Mouse (Mus musculus) heart, postnatal 10 days (tissue): ENCODE results near the gene Rims1. TPM values are rescaled to one million over a fixed set of nuclear protein-coding genes. Genes with fewer than 3 reads are reported as not detected.
A peak's percentile ranks its signal among the peaks of the same experiment; 100 is the strongest.

Experiments
- DNase-seq, 2 experiments: peaks; one replicate each; pipeline ENCODE4 v3.0.0; 2021
- intact Hi-C: fragments of 180-260 bp; cut with DNase I; formaldehyde crosslinking; loops from one replicate; pipeline ENCODE4 v1.15.1; 2025
- total RNA-seq, 2 experiments: library from RNA; stranded (reverse); gene quantifications; 2 replicates each; pipeline ENCODE4 v1.2.3; 2021

The Rims1 gene
- total RNA-seq, 2 experiments from 2014 or later, result 0.24 to 0.25 TPM

DNA sequence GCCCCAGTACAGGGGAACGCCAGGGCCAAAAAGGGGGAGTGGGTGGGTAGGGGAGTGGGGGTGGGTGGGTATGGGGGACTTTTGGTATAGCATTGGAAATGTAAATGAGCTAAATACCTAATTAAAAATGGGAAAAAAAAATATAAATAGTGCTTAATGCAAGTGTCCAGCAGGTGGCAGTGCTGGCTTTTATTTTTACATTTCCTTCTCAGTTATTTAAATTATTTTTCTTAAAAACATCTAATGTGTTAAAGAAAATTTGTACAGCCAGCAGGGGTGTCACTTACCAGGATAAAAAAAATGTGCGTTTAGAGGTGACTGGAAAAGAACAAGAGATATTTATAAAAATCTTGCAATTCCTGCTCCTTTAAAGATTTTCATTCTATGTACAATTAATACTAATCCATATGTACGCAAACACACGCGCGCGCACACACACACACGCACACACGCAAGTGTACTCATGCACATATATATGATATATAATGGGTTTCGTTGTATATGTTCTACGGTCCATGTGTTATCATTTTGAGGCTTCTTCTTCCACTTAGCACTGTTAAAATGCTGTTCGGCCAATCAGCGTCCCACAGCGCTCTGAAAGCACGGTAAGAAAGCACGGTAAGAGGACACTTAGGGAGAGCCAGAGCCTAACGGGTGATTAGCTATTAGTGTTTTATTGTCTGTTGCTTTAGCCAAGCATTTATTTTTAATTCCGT is 201.3 kb downstream of the Rims1 start:
- intact Hi-C loops, result loop anchor here (1.0 to 10.0 kb wide), 3 partner anchors 536 to 893 kb away; no protein-coding TSS in a partner anchor
- DNase-seq, result peak; percentile 11 to 25

DNA sequence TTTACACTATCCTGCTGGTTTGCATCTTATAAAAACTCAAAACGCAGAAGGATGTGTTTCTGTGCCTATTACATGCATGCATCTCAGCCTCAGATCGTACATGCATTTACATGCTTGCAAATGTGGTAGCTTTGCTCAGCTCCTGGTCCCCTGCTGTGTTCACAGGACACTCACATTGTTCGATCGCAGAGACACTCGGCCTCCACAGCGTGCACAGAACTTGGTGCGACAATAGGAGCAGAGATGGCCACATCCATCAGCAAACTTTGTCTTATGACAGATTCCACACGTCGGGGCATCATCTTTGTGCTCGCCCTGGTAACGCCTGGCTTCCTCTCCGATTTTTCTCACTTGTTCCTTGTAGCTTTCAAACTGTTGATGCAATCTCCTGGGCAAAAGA is 209.6 kb downstream of the Rims1 start:
- no peak for DNase-seq
- intact Hi-C loops, result no loop called here

DNA sequence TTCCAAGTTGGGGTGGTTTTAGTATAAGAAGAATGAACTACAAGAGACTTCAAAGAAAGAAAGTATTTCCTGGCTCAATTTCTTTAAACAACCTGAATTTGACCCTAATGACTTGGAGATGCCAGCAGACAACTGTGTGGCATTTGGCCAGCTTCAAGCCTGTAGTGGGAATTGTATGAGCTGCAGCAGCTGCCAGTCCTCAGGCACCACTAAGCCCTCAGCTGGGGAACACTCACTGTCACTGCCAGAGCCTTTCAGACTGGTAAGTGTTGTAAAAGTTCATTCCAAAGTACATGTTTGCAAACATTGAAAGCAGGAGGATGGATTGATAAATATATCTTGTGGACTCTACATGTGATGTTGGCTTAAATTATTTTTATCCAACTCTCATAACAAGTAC is 211.0 kb downstream of the Rims1 start:
- DNase-seq, result no peak
- intact Hi-C loops, result no loop called here

DNA sequence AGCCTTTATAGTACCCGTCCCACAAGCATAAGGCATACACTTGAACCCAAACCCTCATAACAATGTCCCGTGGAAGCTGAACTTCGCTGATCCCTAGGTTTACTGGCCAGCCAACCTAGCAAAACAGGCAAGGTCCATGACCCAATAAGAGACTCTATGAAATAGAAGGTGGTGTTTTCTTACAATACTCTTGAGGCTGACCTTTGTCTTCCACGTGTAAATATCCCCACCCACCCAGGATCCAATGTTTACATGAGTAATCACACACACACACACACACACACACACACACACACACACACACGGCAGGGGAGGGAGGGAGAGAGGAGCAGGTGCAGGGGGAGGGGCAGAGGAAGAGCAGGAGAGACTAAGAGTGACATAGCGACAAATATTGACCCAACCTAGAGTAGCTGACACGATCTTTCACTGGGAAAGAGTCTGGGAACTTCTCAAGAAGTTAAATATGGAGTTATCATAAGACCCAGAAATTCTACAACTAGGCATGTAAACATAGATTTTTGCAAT is 217.9 kb downstream of the Rims1 start:
- intact Hi-C loops, result no loop called here
- DNase-seq, result no peak

DNA sequence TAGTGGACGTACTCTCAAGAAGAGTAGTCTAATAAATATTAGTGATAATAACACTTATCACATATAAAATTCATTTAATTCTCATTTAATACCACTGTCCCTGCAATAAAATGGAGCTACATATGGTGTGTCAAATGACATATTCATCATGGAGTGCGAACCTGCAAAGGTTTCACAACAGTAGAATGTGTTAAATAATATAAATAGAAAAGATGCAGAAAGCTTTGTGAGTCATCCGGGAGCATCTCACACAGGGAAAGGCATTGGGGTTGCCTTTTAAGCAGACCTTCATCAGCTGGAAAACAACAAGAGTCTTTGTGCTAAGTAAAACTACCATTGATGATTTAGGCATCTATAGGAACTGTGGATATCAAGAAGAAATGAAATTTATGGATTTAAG is 220.2 kb downstream of the Rims1 start:
- intact Hi-C loops, result no loop called here
- no peak for DNase-seq

DNA sequence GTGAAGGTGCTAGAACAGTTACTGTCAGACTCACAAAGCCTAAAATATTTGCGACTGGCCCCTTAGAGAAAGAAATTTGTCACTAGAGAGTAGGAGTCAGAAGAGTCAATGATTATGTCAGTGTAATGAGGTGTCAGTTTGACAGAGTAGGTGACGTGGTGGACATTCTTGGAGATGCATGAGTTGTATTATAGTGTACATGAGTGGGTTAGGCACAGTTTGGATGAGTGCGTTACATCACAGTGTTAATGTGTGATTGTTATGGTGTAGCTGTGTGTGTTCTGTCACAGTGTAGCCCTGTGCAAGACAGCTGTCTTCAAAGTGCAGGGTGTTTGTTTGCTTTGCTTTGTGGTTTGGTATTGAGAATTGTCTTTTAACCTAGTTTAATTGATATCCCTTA is 226.3 kb downstream of the Rims1 start:
- no peak for DNase-seq
- intact Hi-C loops, result no loop called here

DNA sequence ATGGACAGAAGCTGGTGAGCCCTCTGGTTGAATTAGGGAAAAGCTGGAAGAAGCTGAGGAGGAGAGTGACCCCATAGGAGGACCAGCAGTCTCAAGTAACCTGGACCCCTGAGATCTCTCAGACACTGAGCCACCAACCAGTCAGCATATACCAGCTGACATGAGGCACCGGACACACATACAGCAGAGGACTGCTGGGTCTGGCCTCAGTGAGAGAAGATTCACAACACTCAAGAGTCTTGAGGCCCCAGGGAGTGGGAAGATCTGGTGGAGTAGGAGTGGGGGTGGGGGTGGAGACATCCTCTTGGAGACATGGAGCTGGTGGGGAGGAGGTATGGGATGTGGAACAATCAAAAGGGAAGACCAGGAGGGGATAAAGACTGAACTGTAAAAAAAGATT is 233.1 kb downstream of the Rims1 start:
- DNase-seq, result no peak
- intact Hi-C loops, result no loop called here

DNA sequence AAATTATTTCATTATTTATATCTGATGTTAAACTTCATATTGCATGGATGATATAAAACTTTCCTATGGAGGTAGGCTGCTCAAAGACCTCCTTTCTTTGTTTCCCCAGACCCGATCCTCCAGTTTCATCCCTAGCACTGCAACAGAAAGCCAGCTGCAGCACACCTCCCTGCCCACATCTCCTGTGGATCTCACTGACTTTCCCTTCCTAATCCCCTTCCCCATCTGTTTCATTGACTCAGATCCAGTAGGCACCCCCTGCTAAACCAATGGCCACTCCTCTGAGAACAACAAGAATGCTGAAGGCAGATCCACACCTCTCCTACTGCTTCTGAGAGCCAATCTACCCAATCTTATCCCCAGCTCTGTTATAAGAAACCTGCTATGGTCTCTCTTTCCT is 259.5 kb downstream of the Rims1 start:
- no peak for DNase-seq
- intact Hi-C loops, result no loop called here

DNA sequence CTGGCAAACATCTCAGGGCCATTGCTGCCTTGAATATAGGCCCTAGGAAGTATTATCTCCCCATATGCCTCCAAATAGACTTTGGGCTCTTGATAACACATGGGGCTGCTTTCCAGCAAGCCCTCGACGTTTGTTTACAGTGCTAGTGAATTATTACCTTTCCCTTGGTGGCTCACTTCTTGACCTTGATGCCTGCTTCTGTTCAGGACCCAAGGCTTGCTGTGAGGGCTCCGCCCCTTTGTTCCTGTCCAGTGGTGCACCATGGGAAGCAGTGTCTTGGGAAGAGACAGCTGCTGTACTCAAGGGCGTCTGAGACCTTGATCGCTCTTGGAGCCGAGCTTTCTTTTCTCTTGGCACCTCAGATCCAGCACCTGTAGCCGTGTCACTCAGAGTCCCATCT is 267.7 kb downstream of the Rims1 start:
- DNase-seq, result no peak

DNA sequence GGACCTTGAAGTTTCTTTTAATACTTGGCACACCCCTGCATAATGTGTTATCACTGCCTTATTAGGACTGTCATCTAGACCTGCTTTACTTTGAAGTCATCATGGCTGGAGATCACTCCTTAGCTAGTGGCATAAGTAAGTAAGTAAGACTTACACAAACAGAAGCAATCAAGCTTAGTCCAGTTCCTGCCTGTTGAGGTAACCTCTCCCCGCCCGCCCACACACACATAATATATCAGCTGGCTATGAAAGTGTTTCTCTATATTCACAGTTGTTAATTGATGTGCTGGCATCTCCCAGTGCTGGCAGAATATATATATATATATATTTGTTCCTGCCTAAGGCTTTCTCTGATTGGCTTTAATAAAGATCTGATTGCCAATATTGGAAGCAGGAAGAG is 269.0 kb downstream of the Rims1 start:
- intact Hi-C loops, result no loop called here
- no peak for DNase-seq

More for the DNA sequence above, 267.7 kb downstream of the Rims1 start:
- intact Hi-C loops, result no loop called here

DNA sequence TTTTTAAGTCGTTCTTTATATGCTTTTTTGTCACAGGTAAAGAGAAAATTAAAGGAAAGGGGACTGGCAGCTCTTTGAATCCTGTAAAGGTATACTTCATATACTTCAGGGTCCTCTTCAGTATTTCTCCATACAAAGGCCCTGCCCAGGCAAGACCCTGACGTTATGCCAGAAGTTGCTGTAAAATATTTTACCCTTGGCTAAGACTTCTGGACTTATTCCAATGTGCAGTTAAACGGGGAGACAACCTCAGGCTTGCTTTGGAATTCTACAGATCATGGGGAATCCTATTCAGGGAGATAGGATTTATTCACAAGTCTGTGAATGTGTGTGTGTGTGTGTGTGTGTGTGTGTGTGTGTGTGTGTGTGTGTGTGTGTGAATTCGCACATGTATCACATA is 270.7 kb downstream of the Rims1 start:
- intact Hi-C loops, result no loop called here
- no peak for DNase-seq

DNA sequence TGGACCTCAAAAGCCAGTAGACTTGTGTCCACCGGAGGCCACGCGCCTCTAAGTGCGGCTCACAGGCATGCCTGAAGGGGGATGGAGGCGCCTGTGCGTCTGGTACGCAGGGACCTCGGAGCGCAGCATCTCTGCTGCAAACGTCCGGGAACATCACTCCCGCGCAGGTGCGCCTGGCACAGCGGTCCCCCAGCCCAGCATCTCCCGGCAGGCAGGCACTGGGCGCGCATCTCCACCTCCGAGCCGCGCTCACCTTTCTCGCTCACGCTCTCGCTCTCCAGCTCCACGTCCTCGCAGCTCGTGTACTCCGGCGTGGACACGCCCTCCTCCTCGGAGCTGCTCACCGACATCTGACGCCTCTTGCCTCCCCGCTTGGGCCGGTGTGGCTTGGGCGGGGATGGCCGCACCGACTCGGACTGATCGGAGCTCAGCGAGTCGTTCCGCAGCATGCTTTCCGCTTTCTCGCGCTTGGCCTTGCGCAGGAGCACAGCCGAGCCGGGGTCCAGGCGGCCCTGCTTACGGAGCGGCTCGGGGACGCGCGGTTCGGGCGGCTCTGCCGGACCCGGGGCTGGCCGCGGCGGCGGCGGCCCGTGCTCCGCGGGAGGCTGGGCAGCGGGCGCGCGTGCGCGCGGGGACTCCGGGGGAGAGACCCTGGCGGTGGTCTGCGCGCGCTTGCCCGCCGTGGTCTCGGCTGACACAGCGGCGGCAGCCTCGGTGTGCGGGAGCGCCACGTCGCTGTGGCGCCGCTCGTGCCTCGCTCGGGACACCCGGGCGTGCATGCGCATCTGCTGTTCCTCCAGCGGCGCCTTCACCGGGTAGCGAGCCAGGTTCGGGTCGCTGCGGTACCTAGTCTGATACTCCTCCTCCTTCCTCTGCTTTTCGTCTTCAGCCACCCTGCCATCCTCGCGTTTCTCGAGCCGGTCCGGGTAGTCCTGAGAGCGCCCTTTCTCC is 272.4 kb downstream of the Rims1 start:
- DNase-seq, result peak; percentile 4 to 9
- intact Hi-C loops, result no loop called here

DNA sequence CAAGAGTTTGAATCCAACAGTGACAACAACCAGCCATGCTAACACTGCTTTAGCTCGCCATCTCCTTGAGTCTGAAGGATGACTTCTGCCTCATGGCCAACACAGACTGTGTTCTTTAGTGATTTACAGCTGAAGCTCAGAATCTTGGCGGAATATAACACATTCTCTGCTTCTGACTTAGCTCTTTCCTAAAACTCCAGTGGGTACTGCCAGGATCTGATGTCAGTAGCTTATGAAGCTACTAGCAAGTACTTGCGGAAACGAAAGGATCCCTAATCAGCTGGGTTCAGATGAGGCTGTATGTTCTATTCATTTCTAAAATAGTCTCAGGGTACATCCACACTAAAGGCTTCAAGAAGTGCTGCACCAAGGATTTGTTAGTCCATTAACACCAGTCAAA is 290.7 kb downstream of the Rims1 start:
- DNase-seq, result no peak
- intact Hi-C loops, result no loop called here

DNA sequence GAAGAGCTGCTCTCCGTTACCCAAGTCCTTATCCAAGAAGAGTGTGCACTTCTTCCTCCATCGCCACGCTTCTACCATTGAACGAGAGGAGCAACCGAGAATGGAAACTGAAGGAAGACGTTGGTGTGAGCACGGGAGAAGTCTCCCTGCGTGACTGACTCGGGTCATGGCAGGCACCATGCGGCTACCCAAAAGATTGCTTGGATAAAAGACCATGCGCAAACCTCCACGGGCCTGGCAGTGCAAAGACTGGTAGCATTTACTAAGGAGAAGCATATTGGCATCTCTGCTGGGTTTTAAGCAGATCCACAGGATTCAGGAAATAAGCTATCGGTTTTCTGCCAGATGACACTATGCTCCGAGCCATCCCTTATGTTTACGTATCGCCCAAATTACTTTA is 293.4 kb downstream of the Rims1 start:
- DNase-seq, result no peak
- intact Hi-C loops, result no loop called here

DNA sequence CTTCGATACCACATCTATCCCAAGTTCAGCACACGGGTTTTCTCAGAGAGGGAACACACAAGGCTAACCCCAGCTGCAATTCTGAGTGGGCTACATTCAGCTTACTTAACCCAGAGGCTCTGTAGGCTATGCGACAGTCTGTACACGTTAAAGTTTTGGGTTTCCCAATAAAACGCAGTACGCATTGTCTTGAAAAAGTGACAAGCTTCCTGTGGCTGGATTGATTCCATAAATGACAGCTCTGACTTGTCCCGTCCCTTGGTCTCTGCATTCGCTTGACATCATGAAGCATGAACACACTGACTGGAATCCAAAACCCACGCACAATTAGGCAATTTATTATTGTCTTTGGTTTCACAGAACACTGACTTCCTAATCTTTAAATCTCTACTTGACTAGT is 294.2 kb downstream of the Rims1 start:
- intact Hi-C loops, result no loop called here
- no peak for DNase-seq

DNA sequence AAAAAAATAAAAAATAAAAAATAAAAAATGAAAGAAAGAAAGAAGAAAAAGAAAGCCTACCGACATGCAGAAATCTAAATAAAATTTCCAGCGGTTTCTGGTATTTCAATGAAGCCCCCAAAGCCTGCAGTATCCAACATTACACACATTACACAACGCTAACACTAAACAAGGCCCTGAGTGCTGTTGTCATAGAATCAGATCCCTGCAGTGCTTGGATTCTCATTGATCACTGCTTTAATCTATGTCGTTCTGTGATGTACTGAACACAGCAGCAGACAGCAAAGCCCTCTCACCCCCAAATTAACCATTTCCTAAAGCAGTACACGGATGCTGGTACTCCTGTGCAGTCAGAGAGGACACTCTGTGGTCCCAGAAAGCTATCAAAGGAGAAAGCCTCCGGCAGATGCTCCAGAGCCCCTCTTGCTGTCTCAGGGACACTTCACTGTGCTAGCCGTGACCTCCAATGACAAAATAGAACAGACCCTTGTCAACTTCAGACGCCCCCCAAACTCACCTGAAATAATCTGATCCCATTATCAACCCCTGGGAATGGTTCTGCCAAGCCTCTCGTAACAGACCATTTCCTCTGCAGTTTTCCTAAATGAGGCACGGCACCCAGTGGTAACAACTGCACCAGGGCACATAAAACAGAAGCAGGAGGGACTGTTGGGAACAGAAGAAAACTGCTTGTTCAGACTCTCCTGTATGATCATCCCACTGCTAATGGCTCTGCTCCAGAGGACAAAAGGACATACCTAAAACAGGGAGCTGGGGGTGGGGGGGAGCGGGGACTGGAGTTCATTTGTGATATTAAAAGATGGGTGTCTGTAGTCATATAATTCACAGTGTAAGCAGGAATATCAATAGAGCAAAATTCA is 296.8 kb downstream of the Rims1 start:
- DNase-seq, result no peak
- intact Hi-C loops, result no loop called here

DNA sequence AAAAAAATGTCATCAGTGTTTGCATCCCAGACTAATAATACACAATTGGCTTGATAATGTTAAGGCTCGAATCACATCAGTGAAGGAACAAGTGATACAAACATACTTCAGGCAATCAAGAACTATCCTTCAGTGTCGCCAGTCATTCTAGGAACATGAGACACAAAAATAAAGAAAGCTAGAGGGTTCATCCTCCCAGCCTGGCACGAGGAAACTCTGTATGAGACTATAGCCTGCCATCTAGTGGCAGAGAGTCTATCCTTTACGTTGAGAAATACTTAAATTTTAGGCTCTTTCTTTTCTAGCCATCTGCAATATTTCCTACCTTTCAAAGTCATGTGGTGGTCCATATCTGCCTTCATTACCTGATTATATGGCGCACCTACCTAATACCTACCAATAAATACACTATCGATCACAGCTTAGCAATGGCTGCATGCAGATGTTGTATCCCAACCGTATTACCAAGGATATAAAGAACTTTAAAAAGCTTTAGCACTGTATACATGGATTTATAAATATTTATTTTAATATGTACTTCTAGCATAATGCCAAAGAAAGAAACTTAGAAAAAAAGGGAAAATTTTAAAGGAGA is 318.4 kb downstream of the Rims1 start:
- DNase-seq, result peak; percentile 6 to 24
- intact Hi-C loops, result no loop called here

DNA sequence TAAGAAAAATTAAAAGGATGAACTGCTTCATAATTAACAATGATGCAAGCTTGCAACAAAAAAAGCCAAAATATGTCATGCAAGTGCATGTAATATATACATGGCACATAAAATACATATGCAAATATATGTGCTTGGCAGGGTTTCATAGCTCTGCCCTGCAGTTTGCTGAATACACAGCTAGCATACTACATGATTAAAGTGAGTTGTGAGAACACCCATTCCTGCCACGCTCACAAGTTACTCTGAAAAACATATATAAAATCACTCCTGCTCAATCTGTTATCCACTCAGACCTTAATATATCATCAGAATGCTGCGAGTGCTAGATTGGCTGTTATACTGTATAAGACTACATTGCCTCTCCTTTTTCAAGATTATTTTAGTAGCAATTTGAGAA is 329.6 kb downstream of the Rims1 start:
- intact Hi-C loops, result no loop called here

DNA sequence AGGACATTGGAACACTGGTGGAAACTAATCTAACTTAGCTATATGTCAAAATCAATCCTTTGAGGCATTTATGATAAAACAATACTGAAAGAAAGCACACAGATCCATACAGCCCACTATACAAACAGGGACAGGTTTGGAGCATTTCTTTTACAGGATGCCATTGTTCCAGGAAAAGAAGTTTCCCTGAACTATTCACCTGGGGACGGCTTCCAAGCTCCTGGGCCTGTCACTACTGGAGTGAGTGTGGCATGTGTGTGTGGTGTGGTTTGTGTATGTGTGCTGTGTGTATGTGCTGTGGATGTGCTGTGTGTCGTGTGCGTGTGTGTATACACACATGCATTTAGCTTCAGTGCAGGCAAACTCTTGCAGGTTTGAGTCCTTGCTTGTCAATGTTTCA is 338.8 kb downstream of the Rims1 start:
- intact Hi-C loops, result no loop called here
- DNase-seq, result no peak

More for the DNA sequence above, 329.6 kb downstream of the Rims1 start:
- DNase-seq, result no peak

DNA sequence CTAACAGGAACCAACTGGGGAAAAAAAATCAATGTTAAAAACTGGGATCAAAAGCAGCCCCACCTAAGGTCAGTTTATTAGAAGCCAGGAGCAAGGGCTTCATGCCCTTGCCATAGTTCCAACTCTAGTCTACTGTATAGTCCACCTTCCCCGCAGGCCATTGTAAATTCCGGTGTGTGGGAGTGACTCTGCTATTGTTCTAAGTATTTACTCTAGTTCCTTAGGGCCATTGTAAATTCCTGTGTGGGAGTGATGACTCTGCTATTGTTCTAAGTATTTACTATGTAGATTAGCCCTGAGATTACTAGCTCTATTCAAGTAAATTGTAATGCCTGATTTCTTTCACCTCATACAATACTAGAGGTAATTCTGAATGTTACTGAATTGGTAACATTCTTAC is 339.2 kb downstream of the Rims1 start:
- DNase-seq, result no peak
- intact Hi-C loops, result no loop called here
